ENCODE assay signal across 8 mouse cellular contexts in the genomic region with DNA sequence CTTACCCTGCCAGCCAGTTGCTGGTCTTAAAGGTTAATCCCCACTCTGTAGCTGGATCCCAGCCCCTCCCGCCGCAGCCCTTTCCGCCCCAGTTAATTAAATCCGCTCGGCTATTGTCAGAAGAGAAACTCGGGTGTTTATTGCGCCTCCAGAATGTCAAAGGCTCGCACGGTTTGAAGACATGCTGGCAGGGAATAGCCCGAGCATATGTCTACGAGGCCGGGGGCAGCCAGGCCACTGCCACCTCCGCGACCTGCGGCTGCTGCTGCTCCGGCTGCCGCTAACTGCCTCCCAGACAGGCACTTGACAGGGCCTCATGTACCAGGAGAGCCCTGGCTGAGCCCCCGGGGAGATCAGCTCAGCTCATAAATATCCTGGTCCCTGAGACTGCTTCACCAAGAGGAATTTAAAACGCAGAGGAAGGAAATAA.
A peak's percentile ranks its signal among the peaks of the same experiment; 100 is the strongest.
DNase-seq lines count a peak whose midpoint lies in the region; ATAC-seq and TF ChIP-seq lines count a peak whose summit lies in the region.

No protein-coding gene starts in this region.

- H3K27ac ChIP-seq in liver, embryonic 11.5 days (ENCODE audit: low read depth, low read length): no peak overlapping the region
- H3K27ac ChIP-seq in hindbrain, embryonic 15.5 days (replicated peaks): peak overlapping the region; percentile 66
- peak overlapping the region; percentile 69 for H3K27ac ChIP-seq in midbrain, postnatal 0 days (ENCODE audit: low read depth, low read length)

- no peak for DNase-seq in liver, embryonic 11.5 days (ENCODE audit: low spot score)
- no peak for DNase-seq in liver
- DNase-seq in embryo, embryonic 10 days (ENCODE audit: low spot score): peak; percentile 79
- peak; percentile 62 for DNase-seq in midbrain, postnatal 0 days (ENCODE audit: low spot score)
- DNase-seq in testis, postnatal 10 days (ENCODE audit: low spot score): no peak

- H3K36me3 ChIP-seq in liver, embryonic 11.5 days (ENCODE audit: control insufficient read depth, insufficient read depth, low read length): no peaks in the 10 kb centered on the region
- H3K36me3 ChIP-seq in hindbrain, embryonic 15.5 days: no peaks in the 10 kb centered on the region
- no peaks in the 10 kb centered on the region for H3K36me3 ChIP-seq in midbrain, postnatal 0 days (ENCODE audit: insufficient read depth, low read length)

- H3K9ac ChIP-seq in liver, embryonic 11.5 days (ENCODE audit: low read depth, low read length): peak overlapping the region; percentile 15; the same call in 1 of the 2 replicates
- H3K9ac ChIP-seq in hindbrain, embryonic 15.5 days: peak overlapping the region; percentile 18
- H3K9ac ChIP-seq in midbrain, postnatal 0 days (replicated peaks; ENCODE audit: low read length, poor library complexity, severe bottlenecking): peak overlapping the region; percentile 63

- ATAC-seq in liver, embryonic 11.5 days (replicated peaks; ENCODE audit: low FRiP score): no peak
- 0 out of 2 replicates have a peak, but pooled peaks have one; percentile 7 for ATAC-seq in hindbrain, embryonic 15.5 days (ENCODE audit: low FRiP score, low read depth)
- ATAC-seq in midbrain, postnatal 0 days (ENCODE audit: low FRiP score): no peak
- no peak for ATAC-seq in megakaryocyte progenitor cell, adult 5-6 weeks (replicated peaks; ENCODE audit: poor library complexity)
- no peak for ATAC-seq in inflammation-experienced regulatory T-cells, adult 6 months

- H3K4me3 ChIP-seq in liver, embryonic 11.5 days (ENCODE audit: low read depth, low read length): peak overlapping the region; percentile 19; the same call in 1 of the 2 replicates
- peak overlapping the region; percentile 11 for H3K4me3 ChIP-seq in hindbrain, embryonic 15.5 days
- peak overlapping the region; percentile 13; the same call in 1 of the 2 replicates for H3K4me3 ChIP-seq in midbrain, postnatal 0 days (ENCODE audit: low read depth, low read length)

- H3K27me3 ChIP-seq in liver, embryonic 11.5 days (replicated peaks; ENCODE audit: control insufficient read depth, insufficient read depth, low read length): no peaks in the 10 kb centered on the region
- H3K27me3 ChIP-seq in hindbrain, embryonic 15.5 days: no peaks in the 10 kb centered on the region
- H3K27me3 ChIP-seq in midbrain, postnatal 0 days (ENCODE audit: insufficient read depth, low read length): no peaks in the 10 kb centered on the region

- H3K4me1 ChIP-seq in liver, embryonic 11.5 days (replicated peaks; ENCODE audit: control insufficient read depth, insufficient read depth, low read length): peaks cover 91% of the 10 kb centered on the region
- peaks cover 91% of the 10 kb centered on the region for H3K4me1 ChIP-seq in hindbrain, embryonic 15.5 days (replicated peaks)
- H3K4me1 ChIP-seq in midbrain, postnatal 0 days (ENCODE audit: insufficient read depth, low read length): peaks cover 41% of the 10 kb centered on the region

- H3K9me3 ChIP-seq in liver, embryonic 11.5 days (ENCODE audit: control insufficient read depth, low read length): no peaks in the 10 kb centered on the region
- H3K9me3 ChIP-seq in hindbrain, embryonic 15.5 days: no peaks in the 10 kb centered on the region
- no peaks in the 10 kb centered on the region for H3K9me3 ChIP-seq in midbrain, postnatal 0 days (ENCODE audit: low read length)

- WGBS in liver, embryonic 11.5 days: 14% methylated on average over 19 of the region's 19 CpGs
- 1% methylated on average over 19 of the region's 19 CpGs for WGBS in hindbrain, embryonic 15.5 days
- 2% methylated on average over 19 of the region's 19 CpGs for WGBS in midbrain, postnatal 0 days

- no peak for TF ChIP-seq CTCF in midbrain, postnatal 0 days (IDR thresholded peaks at IDR 0.05)

- H3K4me2 ChIP-seq in liver, embryonic 11.5 days: peak overlapping the region; percentile 52
- peak overlapping the region; percentile 51 for H3K4me2 ChIP-seq in hindbrain, embryonic 15.5 days
- peak overlapping the region; percentile 49 for H3K4me2 ChIP-seq in midbrain, postnatal 0 days (ENCODE audit: low read depth, low read length, poor library complexity, severe bottlenecking)

Comparison
In these comparisons a context has a peak if more than half of its experiments do, and no peak if none do; other contexts are left out.
1. DNase-seq: peak in embryo, embryonic 10 days (single experiment) and midbrain, postnatal 0 days (single experiment); none in liver, embryonic 11.5 days (single experiment), liver (single experiment) and testis, postnatal 10 days (single experiment).
2. Peak in every context shown above with its lines, with median percentiles within 50 percentile points of each other: H3K4me2 ChIP-seq, H3K4me3 ChIP-seq and H3K9ac ChIP-seq.